Comparison of ENCODE assay signal across 8 mouse cellular contexts in the genomic region with DNA sequence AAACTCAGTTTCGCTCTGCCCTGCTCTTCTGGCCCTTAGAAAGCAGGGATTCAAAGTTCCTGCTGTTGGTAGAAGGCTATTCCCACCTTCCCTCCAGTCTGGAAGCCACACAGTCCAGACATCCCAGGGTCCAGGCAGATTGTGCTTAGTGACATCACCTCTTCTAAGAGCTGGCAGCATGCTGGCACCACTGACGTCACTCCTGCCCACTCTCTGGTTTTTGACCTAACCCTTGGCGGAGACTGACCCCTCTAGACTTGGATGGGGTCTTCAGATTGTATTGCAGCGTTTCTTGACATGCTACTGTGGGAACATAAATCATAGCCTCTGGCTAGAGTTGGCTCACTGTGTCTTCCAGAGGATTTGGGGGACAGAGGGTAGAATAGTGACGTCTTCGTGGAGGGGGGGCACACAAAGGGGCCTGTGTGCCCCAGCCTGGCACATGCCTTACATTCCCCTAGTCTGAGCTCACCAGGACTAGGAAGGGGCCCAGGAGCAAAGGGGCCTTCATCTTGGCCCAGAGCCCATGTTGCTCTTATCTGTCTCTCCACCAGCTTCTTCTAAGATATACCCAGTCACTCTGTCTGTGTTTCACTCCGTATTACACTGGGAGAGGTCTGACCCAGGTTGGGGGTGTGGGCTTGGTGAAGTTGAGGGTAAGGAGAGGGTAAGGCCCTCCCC. TPM values are rescaled to one million over a fixed set of nuclear protein-coding genes. Genes with fewer than 3 reads are reported as not detected.
DNase-seq lines count a peak whose midpoint lies in the region; ATAC-seq lines count a peak whose summit lies in the region.

No protein-coding gene starts in this region.

- H3K27ac ChIP-seq in brown adipose tissue, adult 24 weeks (replicated peaks; ENCODE audit: low read depth, low read length) = peak overlapping the region; percentile 94

- H3K4me1 ChIP-seq in brown adipose tissue, adult 24 weeks (ENCODE audit: control insufficient read depth, insufficient read depth, insufficient read length, low read length) = peaks cover 8% of the 10 kb centered on the region

- peak overlapping the region; percentile 90 for H3K4me3 ChIP-seq in brown adipose tissue, adult 24 weeks (ENCODE audit: insufficient read depth, low read depth, low read length)

- peak; percentile 5 for DNase-seq in kidney, adult 18-20 months
- DNase-seq in kidney, postnatal 25 days = no peak
- DNase-seq in heart, postnatal 4 days = peak; percentile 48
- no peak for DNase-seq in right cerebral cortex, postnatal 10 days (ENCODE audit: low spot score in 2 of 2)
- no peak for DNase-seq in right cerebral cortex, postnatal 4 days
- DNase-seq in spleen, postnatal 14 days (ENCODE audit: low spot score in 2 of 2) = no peak

- peak; percentile 36; the same call in 1 of the 2 replicates for ATAC-seq in megakaryocyte-erythroid progenitor cell, adult 5-6 weeks (replicated peaks; ENCODE audit: low FRiP score, low TSS enrichment, poor library complexity, severe bottlenecking)

RNA-seq across cellular contexts. Expression of a gene that starts 1.6 kb away (rescaled TPM):
- polyA plus RNA-seq in brown adipose tissue, adult 24 weeks (2012; ENCODE audit: insufficient read depth, insufficient read length, missing spikeins) = 27.8 and 28.1 TPM in 2 replicates
- 100 to 1,000 TPM; 204 to 213 TPM for total RNA-seq in heart, postnatal 4 days (2021)
- not detected in 2 replicates for total RNA-seq in megakaryocyte-erythroid progenitor cell, adult 5-6 weeks (2014; fragmentation: Nextera tagmentation)
- 0.09 TPM in 1 of 2 replicates, not detected in the other for total RNA-seq in megakaryocyte-erythroid progenitor cell, adult 5-6 weeks (2017)

RNA-seq across cellular contexts. Expression of a gene that starts 22.6 kb away (rescaled TPM):
- polyA plus RNA-seq in brown adipose tissue, adult 24 weeks (2012; ENCODE audit: insufficient read depth, insufficient read length, missing spikeins) = 8.7 and 10.4 TPM in 2 replicates
- total RNA-seq in heart, postnatal 4 days (2021) = 10 to 100 TPM; 22.3 to 24.7 TPM
- total RNA-seq in megakaryocyte-erythroid progenitor cell, adult 5-6 weeks (2014; fragmentation: Nextera tagmentation) = 46.0 and 52.5 TPM in 2 replicates
- 13.5 and 20.9 TPM in 2 replicates for total RNA-seq in megakaryocyte-erythroid progenitor cell, adult 5-6 weeks (2017)

RNA-seq across cellular contexts. Expression of a gene that starts 22.6 kb away (rescaled TPM):
- not detected in 2 replicates for polyA plus RNA-seq in brown adipose tissue, adult 24 weeks (2012; ENCODE audit: insufficient read depth, insufficient read length, missing spikeins)
- not detected for total RNA-seq in heart, postnatal 4 days (2021)
- not detected in 2 replicates for total RNA-seq in megakaryocyte-erythroid progenitor cell, adult 5-6 weeks (2014; fragmentation: Nextera tagmentation)
- not detected in 2 replicates for total RNA-seq in megakaryocyte-erythroid progenitor cell, adult 5-6 weeks (2017)

RNA-seq across cellular contexts. Expression of a gene that starts 28.8 kb away (rescaled TPM):
- polyA plus RNA-seq in brown adipose tissue, adult 24 weeks (2012; ENCODE audit: insufficient read depth, insufficient read length, missing spikeins) = 3.6 and 3.7 TPM in 2 replicates
- total RNA-seq in heart, postnatal 4 days (2021) = 1 to 10 TPM; 8.5 to 9.7 TPM
- not detected in 2 replicates for total RNA-seq in megakaryocyte-erythroid progenitor cell, adult 5-6 weeks (2014; fragmentation: Nextera tagmentation)
- not detected in 2 replicates for total RNA-seq in megakaryocyte-erythroid progenitor cell, adult 5-6 weeks (2017)

RNA-seq across cellular contexts. Expression of a gene that starts 34.3 kb away (rescaled TPM):
- polyA plus RNA-seq in brown adipose tissue, adult 24 weeks (2012; ENCODE audit: insufficient read depth, insufficient read length, missing spikeins) = not detected in 2 replicates
- not detected for total RNA-seq in heart, postnatal 4 days (2021)
- 0.30 TPM in 1 of 2 replicates, not detected in the other for total RNA-seq in megakaryocyte-erythroid progenitor cell, adult 5-6 weeks (2014; fragmentation: Nextera tagmentation)
- not detected in 2 replicates for total RNA-seq in megakaryocyte-erythroid progenitor cell, adult 5-6 weeks (2017)

Comparison
In these comparisons a context has a peak if more than half of its experiments do, and no peak if none do; other contexts are left out.
1. DNase-seq: peak in kidney, adult 18-20 months (single experiment) and heart, postnatal 4 days (single experiment); none in kidney, postnatal 25 days (0 of 2), right cerebral cortex, postnatal 10 days (0 of 2), right cerebral cortex, postnatal 4 days (single experiment) and spleen, postnatal 14 days (0 of 2).
2. RNA of a gene that starts 1.6 kb away (total RNA-seq): 204 to 213 TPM in heart, postnatal 4 days; 0.09 TPM in megakaryocyte-erythroid progenitor cell, adult 5-6 weeks; every median in the first group is over 100 times any median in the second.